Mouse (Mus musculus): ENCODE results near the gene D130043K22Rik.
"Not testable (repeated sequence)": the region's sequence is repeated elsewhere in the genome, so short reads cannot be mapped to it uniquely, and the experiment has no call there.

The D130043K22Rik gene

GRCm38 (mm10) chr13:24831353-24832130 lies 13.4 kb upstream of the D130043K22Rik start, which contains the start of the genes Acot13 and Tdp2:
TSS of gene Acot13 (minus strand) at chr13:24831540.
TSS of gene Tdp2 (plus strand) at chr13:24831679.
- in situ Hi-C loops (cut with MseI, MboI): no loop called here

- in situ Hi-C loops (cut with MseI, MboI): no loop called here
Measured at GRCm38 (mm10) chr13:24832131-24832810, 12.7 kb upstream of the D130043K22Rik start.

GRCm38 (mm10) chr13:24832811-24833155 lies 12.2 kb upstream of the D130043K22Rik start:
- in situ Hi-C loops (cut with MseI, MboI): no loop called here

GRCm38 (mm10) chr13:24837765-24838164 lies 7.2 kb upstream of the D130043K22Rik start:
- in situ Hi-C loops (cut with MseI, MboI): not testable (repeated sequence)

GRCm38 (mm10) chr13:24839831-24840230 lies 5.1 kb upstream of the D130043K22Rik start:
- in situ Hi-C loops (cut with MseI, MboI): no loop called here

- in situ Hi-C loops (cut with MseI, MboI): no loop called here
Measured at GRCm38 (mm10) chr13:24841702-24842101, 3.2 kb upstream of the D130043K22Rik start.

- in situ Hi-C loops (cut with MseI, MboI): no loop called here
Measured at GRCm38 (mm10) chr13:24849318-24849717, 4.4 kb downstream of the D130043K22Rik start.

- in situ Hi-C loops (cut with MseI, MboI): no loop called here
Measured at GRCm38 (mm10) chr13:24851989-24852388, 7.1 kb downstream of the D130043K22Rik start.

GRCm38 (mm10) chr13:24852570-24852969 lies 7.6 kb downstream of the D130043K22Rik start:
- in situ Hi-C loops (cut with MseI, MboI): no loop called here

GRCm38 (mm10) chr13:24859115-24859514 lies 14.2 kb downstream of the D130043K22Rik start:
- in situ Hi-C loops (cut with MseI, MboI): no loop called here

GRCm38 (mm10) chr13:24861084-24861483 lies 16.1 kb downstream of the D130043K22Rik start:
- in situ Hi-C loops (cut with MseI, MboI): no loop called here

GRCm38 (mm10) chr13:24862021-24862420 lies 17.1 kb downstream of the D130043K22Rik start:
- in situ Hi-C loops (cut with MseI, MboI): no loop called here

GRCm38 (mm10) chr13:24862520-24862919 lies 17.6 kb downstream of the D130043K22Rik start:
- in situ Hi-C loops (cut with MseI, MboI): no loop called here

GRCm38 (mm10) chr13:24866430-24867402 lies 21.8 kb downstream of the D130043K22Rik start:
- in situ Hi-C loops (cut with MseI, MboI): no loop called here

- in situ Hi-C loops (cut with MseI, MboI): no loop called here
Measured at GRCm38 (mm10) chr13:24867789-24868188, 22.9 kb downstream of the D130043K22Rik start.

- in situ Hi-C loops (cut with MseI, MboI): no loop called here
Measured at GRCm38 (mm10) chr13:24868233-24868632, 23.3 kb downstream of the D130043K22Rik start.

- in situ Hi-C loops (cut with MseI, MboI): no loop called here
Measured at GRCm38 (mm10) chr13:24879359-24880040, 34.6 kb downstream of the D130043K22Rik start.

GRCm38 (mm10) chr13:24880208-24880607 lies 35.3 kb downstream of the D130043K22Rik start:
- in situ Hi-C loops (cut with MseI, MboI): no loop called here

- in situ Hi-C loops (cut with MseI, MboI): no loop called here
Measured at GRCm38 (mm10) chr13:24880704-24881103, 35.8 kb downstream of the D130043K22Rik start.

GRCm38 (mm10) chr13:24882411-24882810 lies 37.5 kb downstream of the D130043K22Rik start:
- in situ Hi-C loops (cut with MseI, MboI): no loop called here

GRCm38 (mm10) chr13:24889554-24889953 lies 44.6 kb downstream of the D130043K22Rik start:
- in situ Hi-C loops (cut with MseI, MboI): no loop called here

Data from mouse trophoblast stem cell (cell line).